Mouse (Mus musculus): ENCODE measurements around the gene Med15.
A peak's percentile ranks its signal among the peaks of the same experiment; 100 is the strongest.

DNA sequence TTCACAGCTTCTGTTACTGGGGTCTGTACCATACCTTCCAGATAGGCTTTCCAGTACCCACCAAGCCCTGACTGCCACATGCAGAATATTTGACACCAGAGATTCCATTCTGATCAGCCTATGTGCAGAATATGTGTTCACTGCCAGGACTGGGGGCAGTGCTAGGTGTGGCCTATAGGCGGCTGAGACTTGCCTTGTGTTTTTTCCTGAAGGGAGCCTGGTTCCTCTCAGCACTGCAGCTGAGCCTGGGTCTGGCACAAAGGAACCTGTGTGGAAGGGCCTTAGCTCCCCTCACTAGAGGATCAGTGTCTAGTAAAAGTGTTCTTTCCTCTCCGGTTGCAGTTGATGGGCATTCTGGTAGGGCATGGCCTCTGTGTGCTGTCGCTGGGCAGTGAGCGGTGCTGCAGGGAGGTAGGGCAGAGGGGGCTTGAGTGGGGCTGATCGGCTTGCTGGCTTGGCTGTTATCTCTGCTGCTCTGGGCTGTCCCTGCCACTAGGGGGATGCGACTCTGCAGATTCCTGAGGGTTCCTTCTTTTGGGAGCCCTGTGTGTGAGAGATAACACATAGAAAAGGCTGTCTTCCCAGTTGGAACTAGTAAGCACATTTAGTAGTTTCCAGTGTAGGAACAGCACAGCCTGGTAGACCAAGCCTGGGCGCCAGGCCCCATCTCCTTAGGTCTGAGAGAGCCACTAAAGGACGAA, 99.1 kb downstream of the Med15 start:
- TF ChIP-seq POLR2A (IDR thresholded peaks at IDR 0.05; ENCODE audit: low read depth, low read length), result no peak
- TF ChIP-seq CTCF (IDR thresholded peaks at IDR 0.05; ENCODE audit: extremely low read depth, insufficient read length, insufficient replicate concordance, low read depth, low read length), result 0 out of 2 replicates have a peak, but pooled peaks have one; percentile 0
